Mouse (Mus musculus): ENCODE measurements at regions not wholly inside any gene's neighbourhood (a gene's known extent, or its start where the extent isn't known, plus 50 kb on each side); places are given as distances from the start of the nearest gene placed in this dataset.

- ATAC-seq (replicated peaks; ENCODE audit: poor library complexity): no peak
Measured at GRCm38 (mm10) chr2:138123331-138123730, 133.0 kb upstream of the Btbd3 start.

GRCm38 (mm10) chr2:138120868-138121267 lies 135.5 kb upstream of the Btbd3 start:
- ATAC-seq (replicated peaks; ENCODE audit: poor library complexity): no peak

GRCm38 (mm10) chr2:138120131-138120530 lies 136.2 kb upstream of the Btbd3 start:
- no peak for ATAC-seq (replicated peaks; ENCODE audit: poor library complexity)

GRCm38 (mm10) chr2:138099777-138100176 lies 156.6 kb upstream of the Btbd3 start:
- no peak for ATAC-seq (replicated peaks; ENCODE audit: poor library complexity)

- no peak for ATAC-seq (replicated peaks; ENCODE audit: poor library complexity)
Measured at GRCm38 (mm10) chr2:138085390-138085789, 171.0 kb upstream of the Btbd3 start.

- no peak for ATAC-seq (replicated peaks; ENCODE audit: poor library complexity)
Measured at GRCm38 (mm10) chr2:138084564-138085283, 171.6 kb upstream of the Btbd3 start.

- no peak for ATAC-seq (replicated peaks; ENCODE audit: poor library complexity)
Measured at GRCm38 (mm10) chr2:138074020-138074613, 182.2 kb upstream of the Btbd3 start.

- no peak for ATAC-seq (replicated peaks; ENCODE audit: poor library complexity)
Measured at GRCm38 (mm10) chr2:138072165-138072728, 184.1 kb upstream of the Btbd3 start.

GRCm38 (mm10) chr2:138053081-138053480 lies 203.3 kb upstream of the Btbd3 start:
- no peak for ATAC-seq (replicated peaks; ENCODE audit: poor library complexity)

GRCm38 (mm10) chr2:138048341-138048740 lies 208.0 kb upstream of the Btbd3 start:
- ATAC-seq (replicated peaks; ENCODE audit: poor library complexity): no peak

- ATAC-seq (replicated peaks; ENCODE audit: poor library complexity): no peak
Measured at GRCm38 (mm10) chr2:138047781-138048201, 208.6 kb upstream of the Btbd3 start.

GRCm38 (mm10) chr2:138047361-138047760 lies 209.0 kb upstream of the Btbd3 start:
- no peak for ATAC-seq (replicated peaks; ENCODE audit: poor library complexity)

- no peak for ATAC-seq (replicated peaks; ENCODE audit: poor library complexity)
Measured at GRCm38 (mm10) chr2:138046918-138047317, 209.4 kb upstream of the Btbd3 start.

- ATAC-seq (replicated peaks; ENCODE audit: poor library complexity): no peak
Measured at GRCm38 (mm10) chr2:138045933-138046642, 210.3 kb upstream of the Btbd3 start.

- no peak for ATAC-seq (replicated peaks; ENCODE audit: poor library complexity)
Measured at GRCm38 (mm10) chr2:138040706-138041105, 215.7 kb upstream of the Btbd3 start.

GRCm38 (mm10) chr2:138040302-138040701 lies 216.1 kb upstream of the Btbd3 start:
- ATAC-seq (replicated peaks; ENCODE audit: poor library complexity): no peak

- ATAC-seq (replicated peaks; ENCODE audit: poor library complexity): no peak
Measured at GRCm38 (mm10) chr2:138034123-138034736, 222.1 kb upstream of the Btbd3 start.

GRCm38 (mm10) chr2:138033379-138034122 lies 222.8 kb upstream of the Btbd3 start:
- ATAC-seq (replicated peaks; ENCODE audit: poor library complexity): peak; percentile 94

GRCm38 (mm10) chr2:138027411-138027810 lies 229.0 kb upstream of the Btbd3 start:
- ATAC-seq (replicated peaks; ENCODE audit: poor library complexity): no peak

GRCm38 (mm10) chr2:138023558-138023957 lies 232.8 kb upstream of the Btbd3 start:
- no peak for ATAC-seq (replicated peaks; ENCODE audit: poor library complexity)

- ATAC-seq (replicated peaks; ENCODE audit: poor library complexity): no peak
Measured at GRCm38 (mm10) chr2:137981766-137982165, 274.6 kb upstream of the Btbd3 start.
